Mouse (Mus musculus) intestine, postnatal 0 days (tissue): ENCODE measurements around the gene Syngap1. TPM values are rescaled to one million over a fixed set of nuclear protein-coding genes. Genes with fewer than 3 reads are reported as not detected.

Source experiments
- ATAC-seq: fragments of 200-750 bp; cut with Nextera tagmentation; 2 replicates; pipeline ENCODE4 v1.8.0; 2017; ENCODE audit warnings: mild to moderate bottlenecking, moderate TSS enrichment, moderate library complexity
- H3K27ac ChIP-seq: fragments of 300-500 bp; sonication (generic); 2 replicates; pipeline ENCODE4 v1.5.1; 2014; ENCODE audit warnings: mild to moderate bottlenecking, low read depth, low read length, moderate library complexity
- H3K27me3 ChIP-seq: fragments of 300-500 bp; sonication (generic); replicated peaks from 2 replicates; pipeline ENCODE4 v1.6.1; 2014; ENCODE audit warnings: low read length, mixed read lengths; ENCODE audit not compliant: control insufficient read depth, insufficient read depth
- H3K36me3 ChIP-seq: fragments of 300-500 bp; sonication (generic); 2 replicates; pipeline ENCODE4 v1.6.1; 2014; ENCODE audit warnings: mild to moderate bottlenecking, moderate library complexity; ENCODE audit not compliant: control insufficient read depth, insufficient read depth
- H3K4me1 ChIP-seq: fragments of 300-500 bp; sonication (generic); replicated peaks from 2 replicates; pipeline ENCODE4 v1.6.1; 2014; ENCODE audit warnings: antibody characterized with exemption, low read length, mixed read lengths; ENCODE audit not compliant: control insufficient read depth, insufficient read depth
- H3K4me2 ChIP-seq: fragments of 300-500 bp; sonication (generic); replicated peaks from 2 replicates; pipeline ENCODE4 v1.6.1; 2014; ENCODE audit warnings: low read depth, mild to moderate bottlenecking, moderate library complexity
- H3K4me3 ChIP-seq: fragments of 300-500 bp; sonication (generic); 2 replicates; pipeline ENCODE4 v1.5.1; 2014; ENCODE audit warnings: low read depth, low read length
- H3K9ac ChIP-seq: fragments of 300-500 bp; sonication (generic); 2 replicates; pipeline ENCODE4 v1.6.1; 2014; ENCODE audit warnings: mild to moderate bottlenecking, low read depth, low read length
- H3K9me3 ChIP-seq: fragments of 300-500 bp; sonication (generic); 2 replicates; pipeline ENCODE4 v1.6.1; 2016; ENCODE audit warnings: mixed run types; ENCODE audit not compliant: control insufficient read depth
- CTCF ChIP-seq: sonication (generic); IDR thresholded peaks from 2 replicates; pipeline ENCODE4 v1.5.1; 2016; ENCODE audit warnings: low read depth, mild to moderate bottlenecking, control low read depth, antibody characterized with exemption, moderate library complexity
- WGBS: fragments of 180-500 bp; shearing (Covaris S2); extraction: QIAGEN DNeasy Blood & Tissue Kit; methylation state at CpG from one replicate; pipeline ENCODE4 v1.1.7; 2014; 5-methylcytosine and 5-hydroxymethylcytosine counted together
- polyA plus RNA-seq: library from polyadenylated mRNA; unstranded; fragments of >200 nt; fragmentation: Nextera tagmentation; extraction: Ambion mirVana; gene quantifications from 2 replicates; pipeline ENCODE4 v1.2.1, GENCODE M21; 2015

The Syngap1 gene
- polyA plus RNA-seq, 1 experiment from 2014 or later = 0.35 TPM

- Histone ChIP-seq H3K27ac (no peak overlapping the region), H3K4me1 (0 out of 2 replicates have a peak, but pooled peaks cover 6% of the 10 kb centered on the region), H3K36me3 (peaks cover 28% of the 10 kb centered on the region; the same call in 1 of the 2 replicates), H3K4me3 (no peak overlapping the region), H3K9ac (no peak overlapping the region), H3K27me3 (no peaks in the 10 kb centered on the region), H3K9me3 (no peaks in the 10 kb centered on the region), H3K4me2 (peak overlapping the region; percentile 93; the same call in 1 of the 2 replicates)
- no peak for ATAC-seq
- no peak for TF ChIP-seq CTCF
- 87% methylated on average over 15 of the region's 15 CpGs for WGBS
These were observed 3.9 kb upstream of the Syngap1 start for GRCm38 (mm10) chr17:26936921-26937695.

DNA sequence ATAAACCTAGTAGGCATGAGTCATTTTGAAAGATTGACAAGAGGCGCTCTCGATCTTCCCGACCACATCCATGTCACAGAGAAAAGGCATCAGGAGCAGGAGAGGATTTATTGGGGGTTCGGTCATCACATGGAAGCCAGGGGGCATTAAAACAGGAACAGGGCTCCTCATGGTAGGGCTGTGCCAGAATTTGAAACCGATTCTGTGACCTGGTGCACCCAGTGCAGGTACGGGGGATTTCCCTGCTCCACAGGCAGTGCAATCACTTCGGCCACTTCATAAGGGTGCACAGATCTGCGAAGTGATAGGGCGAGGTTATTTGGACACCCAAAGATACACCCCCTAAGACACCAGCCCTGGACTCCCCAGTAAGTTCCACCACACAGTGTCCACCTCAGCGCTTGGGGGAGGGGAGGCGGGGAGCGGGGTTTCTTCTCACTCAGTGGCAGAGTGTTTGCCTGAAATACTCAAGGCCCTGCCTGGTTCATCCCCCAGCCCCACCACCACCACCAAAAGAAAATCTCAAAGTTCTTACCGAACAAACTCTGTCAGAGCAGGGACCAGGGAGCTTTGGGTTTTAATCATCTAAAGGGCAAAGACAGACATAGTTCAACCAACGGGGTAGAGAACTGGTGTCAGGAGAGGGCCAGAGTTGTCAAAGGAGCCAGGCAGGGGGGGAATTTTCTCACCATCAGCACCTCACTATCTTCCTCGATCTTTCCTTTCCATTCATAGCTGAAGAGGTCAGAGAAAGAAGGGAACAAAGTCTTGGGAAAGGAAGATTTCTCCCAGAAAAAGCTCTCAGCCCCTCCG lies 3.0 kb upstream of the Syngap1 start:
- peak overlapping the region; percentile 61 for H3K4me3 ChIP-seq
- H3K4me2 ChIP-seq = peak overlapping the region; percentile 93
- no peak overlapping the region for H3K27ac ChIP-seq
- no peak for TF ChIP-seq CTCF
- H3K4me1 ChIP-seq = 0 out of 2 replicates have a peak, but pooled peaks cover 6% of the 10 kb centered on the region
- H3K36me3 ChIP-seq = peaks cover 28% of the 10 kb centered on the region; the same call in 1 of the 2 replicates
- no peaks in the 10 kb centered on the region for H3K27me3 ChIP-seq
- WGBS = 29% methylated on average over 16 of the region's 16 CpGs
- ATAC-seq = no peak
- H3K9ac ChIP-seq = peak overlapping the region; percentile 72
- no peaks in the 10 kb centered on the region for H3K9me3 ChIP-seq

DNA sequence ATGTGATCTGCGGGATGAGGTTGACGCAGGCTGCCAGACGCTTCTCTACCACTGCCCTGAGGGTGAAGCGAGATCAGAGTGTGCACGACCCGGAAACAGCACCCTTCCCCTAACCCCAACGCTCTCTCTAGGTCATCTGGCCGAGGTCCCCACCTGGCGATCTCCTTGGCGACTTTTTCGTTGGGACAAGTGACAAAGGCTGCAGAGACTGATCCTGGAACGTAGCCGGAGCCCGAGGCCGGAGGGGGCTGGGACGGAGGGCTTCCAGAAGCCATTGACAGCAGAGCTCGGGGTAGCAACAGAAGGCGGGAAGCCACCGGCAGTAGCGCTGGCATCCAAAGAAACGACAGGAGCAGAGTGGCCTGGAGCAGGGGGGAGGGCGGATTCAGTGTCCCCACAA lies 2.3 kb upstream of the Syngap1 start:
- Histone ChIP-seq H3K27me3 (no peaks in the 10 kb centered on the region), H3K27ac (peak overlapping the region; percentile 82), H3K9me3 (no peaks in the 10 kb centered on the region), H3K4me2 (peak overlapping the region; percentile 93), H3K36me3 (peaks cover 28% of the 10 kb centered on the region; the same call in 1 of the 2 replicates), H3K4me3 (peak overlapping the region; percentile 61), H3K4me1 (0 out of 2 replicates have a peak, but pooled peaks cover 4% of the 10 kb centered on the region), H3K9ac (peak overlapping the region; percentile 72)
- TF ChIP-seq CTCF = no peak
- ATAC-seq = no peak
- under 1% methylated on average over 22 of the region's 22 CpGs for WGBS

DNA sequence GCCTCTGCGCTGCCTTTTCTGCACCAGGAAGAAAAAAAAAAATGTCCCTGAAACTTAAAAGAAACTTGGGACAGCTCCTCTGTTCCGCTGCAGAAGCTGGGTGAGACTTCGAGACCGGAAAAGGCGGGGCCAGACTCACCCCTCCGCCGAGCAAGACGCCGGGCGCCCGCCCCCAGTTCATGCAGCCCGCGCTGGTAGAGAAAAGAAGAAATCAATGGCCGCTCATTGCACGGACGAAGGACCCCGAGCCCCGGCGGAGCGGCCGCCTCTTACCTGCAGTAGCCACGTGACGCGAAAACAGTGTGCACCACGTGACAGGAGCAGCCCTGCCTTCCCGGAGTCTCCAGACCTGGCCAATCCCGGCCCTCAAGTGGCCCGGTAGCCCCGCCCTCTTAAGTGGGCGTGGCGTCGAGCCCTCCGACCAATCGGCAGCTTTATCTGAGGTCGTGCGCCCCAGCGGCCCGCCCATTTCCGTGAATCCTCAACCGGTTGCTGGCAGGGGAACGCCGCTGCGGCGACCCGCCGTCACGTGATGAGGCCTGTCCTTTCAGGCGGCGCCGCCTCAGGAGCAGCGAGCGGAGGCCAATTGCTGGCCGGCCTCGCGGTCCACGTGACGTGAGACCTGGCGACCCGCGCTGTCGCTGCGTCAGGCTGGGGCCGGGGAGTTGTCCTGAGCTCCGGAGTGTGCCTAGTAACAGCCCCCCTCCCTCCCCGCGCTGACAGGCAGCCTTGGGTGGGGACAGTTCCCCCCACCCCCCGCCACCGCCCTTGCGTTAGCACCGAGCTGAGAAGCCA lies 1.7 kb upstream of the Syngap1 start, which contains the start of gene Cuta:
Cuta (minus strand) TSS at position 392 of the 795 bp plus-strand sequence.
- ATAC-seq = peak; percentile 96
- Histone ChIP-seq H3K4me3 (peak within 1 kb of the TSS; percentile 61), H3K4me2 (peak within 1 kb of the TSS; percentile 93), H3K9ac (peak within 1 kb of the TSS; percentile 72), H3K4me1 (no peaks in the 10 kb centered on the region), H3K27ac (peak within 1 kb of the TSS; percentile 92), H3K36me3 (peaks cover 28% of the 10 kb centered on the region; the same call in 1 of the 2 replicates), H3K27me3 (no peaks in the 10 kb centered on the region), H3K9me3 (no peaks in the 10 kb centered on the region)
- WGBS = under 1% methylated on average over 70 of the region's 70 CpGs
- TF ChIP-seq CTCF = no peak

DNA sequence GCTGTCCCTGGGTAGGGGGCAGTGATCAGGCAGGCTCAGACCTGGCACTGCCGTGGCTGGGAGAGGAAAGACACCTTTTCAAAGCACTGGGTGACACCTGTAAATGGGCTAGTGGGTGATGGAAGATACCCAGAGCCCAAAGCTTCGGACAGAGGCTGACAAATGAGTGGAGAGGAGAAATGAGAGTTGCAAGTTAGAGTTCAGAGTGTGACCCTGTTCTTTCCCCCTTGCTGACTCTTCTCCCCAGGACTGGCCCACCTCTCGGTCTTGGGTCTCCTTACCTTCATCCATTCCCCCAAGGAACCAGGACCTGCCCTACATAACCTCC lies 1.1 kb upstream of the Syngap1 start:
- H3K4me2 ChIP-seq = peak overlapping the region; percentile 93
- no peaks in the 10 kb centered on the region for H3K27me3 ChIP-seq
- 0 out of 2 replicates have a peak, but pooled peaks have one; percentile 10 for TF ChIP-seq CTCF
- H3K36me3 ChIP-seq = peaks cover 23% of the 10 kb centered on the region; the same call in 1 of the 2 replicates
- no peaks in the 10 kb centered on the region for H3K9me3 ChIP-seq
- H3K4me1 ChIP-seq = no peaks in the 10 kb centered on the region
- WGBS = 5% methylated on average over 3 of the region's 3 CpGs
- peak overlapping the region; percentile 70 for H3K9ac ChIP-seq
- peak overlapping the region; percentile 92 for H3K27ac ChIP-seq
- peak overlapping the region; percentile 61 for H3K4me3 ChIP-seq
- ATAC-seq = no peak; the same call in 1 of the 2 replicates
